Mouse (Mus musculus) spleen, adult 2 months (tissue): Measurements from ENCODE around the gene Tsku. TPM values are rescaled to one million over a fixed set of nuclear protein-coding genes. Genes with fewer than 3 reads are reported as not detected.

Experiments
- DNase-seq, 2 experiments: peaks; one replicate each; pipeline versions ENCODE4 v3.0.0 to v3.0.0-alpha.2; 2012 to 2021; ENCODE audit warnings: low spot score in 2 of 2, low read depth in 1 of 2
- H3K27ac ChIP-seq: fragments of 200-500 bp; 2 replicates; pipeline ENCODE4 v1.5.1; 2012; ENCODE audit warnings: low read length, inconsistent platforms; ENCODE audit not compliant: insufficient read depth
- H3K27me3 ChIP-seq: fragments of 200-500 bp; 2 replicates; pipeline ENCODE4 v1.6.1; 2012; ENCODE audit warnings: mild to moderate bottlenecking, moderate library complexity, low read length, inconsistent platforms; ENCODE audit not compliant: control insufficient read depth, insufficient read depth
- H3K36me3 ChIP-seq: fragments of 200-500 bp; 2 replicates; pipeline ENCODE4 v1.6.1; 2012; ENCODE audit warnings: mild to moderate bottlenecking, low read length, inconsistent platforms; ENCODE audit not compliant: control insufficient read depth, insufficient read depth
- H3K4me1 ChIP-seq: fragments of 200-500 bp; 2 replicates; pipeline ENCODE4 v1.6.1; 2011; ENCODE audit warnings: inconsistent platforms; ENCODE audit not compliant: control insufficient read depth, insufficient read depth, insufficient read length
- H3K4me3 ChIP-seq: fragments of 200-500 bp; 2 replicates; pipeline ENCODE4 v1.5.1; 2011; ENCODE audit warnings: mild to moderate bottlenecking, inconsistent platforms; ENCODE audit not compliant: insufficient read depth, insufficient read length; ENCODE audit errors: extremely low read depth
- CTCF ChIP-seq: fragments of 200-500 bp; IDR thresholded peaks from 2 replicates; pipeline ENCODE4 v1.5.1; 2011; ENCODE audit warnings: mild to moderate bottlenecking, inconsistent platforms; ENCODE audit not compliant: insufficient read depth, insufficient read length, insufficient replicate concordance; ENCODE audit errors: extremely low read depth
- POLR2A ChIP-seq: fragments of 200-500 bp; IDR thresholded peaks from 2 replicates; pipeline ENCODE4 v1.6.1; 2011; ENCODE audit warnings: low read depth, low read length, inconsistent platforms
- WGBS: fragments of 180-500 bp; shearing (Covaris S2); methylation state at CpG from one replicate; pipeline ENCODE4 v1.1.7; 2018; 5-methylcytosine and 5-hydroxymethylcytosine counted together
- polyA plus RNA-seq: library from polyadenylated mRNA; depleted of rRNA; stranded (reverse); fragments of >200 nt; gene quantifications from 2 replicates; pipeline ENCODE4 v1.2.3, GENCODE M21; 2012

The Tsku gene
- polyA plus RNA-seq, 1 experiment = 12.0 TPM

- H3K4me1 ChIP-seq = no peaks in the 10 kb centered on the region
- H3K27ac ChIP-seq = no peak overlapping the region
- no peaks in the 10 kb centered on the region for H3K27me3 ChIP-seq
- H3K36me3 ChIP-seq = no peaks in the 10 kb centered on the region
- TF ChIP-seq POLR2A (no peak), CTCF (no peak)
- DNase-seq = no peak
- no peak overlapping the region for H3K4me3 ChIP-seq
- 41% methylated on average over 2 of the region's 2 CpGs for WGBS
Measured at GRCm38 (mm10) chr7:98390486-98390885, 29.4 kb upstream of the Tsku start.

- 90% methylated on average over 9 of the region's 9 CpGs for WGBS
- no peaks in the 10 kb centered on the region for H3K27me3 ChIP-seq
- no peak for TF ChIP-seq CTCF
- TF ChIP-seq POLR2A = no peak
- no peaks in the 10 kb centered on the region for H3K36me3 ChIP-seq
- no peak overlapping the region for H3K27ac ChIP-seq
- no peak for DNase-seq
- no peaks in the 10 kb centered on the region for H3K4me1 ChIP-seq
- no peak overlapping the region for H3K4me3 ChIP-seq
Measured at GRCm38 (mm10) chr7:98389656-98390055, 28.5 kb upstream of the Tsku start.

DNA sequence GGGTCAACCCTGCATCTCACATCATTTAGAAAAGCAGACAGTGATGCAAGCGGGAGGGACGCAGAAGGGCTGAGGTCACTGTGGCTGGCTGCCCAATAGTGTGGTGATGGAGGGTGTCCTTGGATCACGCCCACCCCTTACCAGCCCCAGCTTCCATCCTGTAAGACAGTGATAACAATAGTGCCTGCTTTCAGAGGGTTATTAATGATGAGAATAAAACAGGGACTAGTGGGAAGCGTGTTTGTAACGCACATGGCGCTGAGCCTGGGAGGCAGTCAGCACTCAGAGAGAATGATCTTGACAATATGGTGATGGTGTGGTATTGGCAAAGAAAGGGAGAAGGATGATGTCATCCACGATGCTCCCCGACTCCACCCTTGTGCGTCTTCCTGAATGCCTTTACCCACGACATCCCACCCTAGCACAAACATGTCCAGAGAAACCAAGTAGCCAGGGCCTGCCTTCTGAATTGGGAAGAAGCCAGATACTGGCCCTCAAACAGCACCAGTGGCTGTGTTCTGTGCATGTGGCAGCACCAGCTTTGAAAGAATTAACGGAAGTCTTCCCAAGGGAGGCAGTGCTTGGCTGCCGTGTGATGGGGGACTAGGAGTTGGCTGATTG lies 27.9 kb upstream of the Tsku start:
- Histone ChIP-seq H3K4me1 (no peaks in the 10 kb centered on the region), H3K4me3 (no peak overlapping the region), H3K27me3 (no peaks in the 10 kb centered on the region), H3K27ac (no peak overlapping the region), H3K36me3 (no peaks in the 10 kb centered on the region)
- DNase-seq = no peak
- TF ChIP-seq CTCF (no peak), POLR2A (no peak)
- WGBS = 86% methylated on average over 12 of the region's 12 CpGs

DNA sequence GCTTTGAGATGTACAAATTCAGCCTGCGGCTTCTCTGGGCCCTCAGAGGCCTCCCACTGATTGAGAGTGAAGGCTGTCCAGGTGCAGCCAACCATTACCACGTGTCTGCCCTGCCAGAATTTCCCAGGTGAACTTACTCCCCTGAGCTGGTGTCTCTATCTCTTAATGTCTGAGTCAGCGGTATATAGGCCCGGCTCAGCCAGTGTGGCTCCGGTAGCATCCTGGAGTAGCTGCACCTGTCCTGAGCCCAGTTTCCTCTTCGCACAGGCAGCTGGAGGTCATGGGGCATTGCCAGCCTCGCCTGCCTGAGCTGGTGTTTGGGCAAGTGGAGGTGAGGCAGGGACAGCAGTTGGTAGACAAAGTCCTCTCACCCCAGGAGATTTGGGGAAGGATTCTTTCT lies 26.1 kb upstream of the Tsku start:
- Histone ChIP-seq H3K36me3 (no peaks in the 10 kb centered on the region), H3K4me1 (no peaks in the 10 kb centered on the region), H3K4me3 (no peak overlapping the region), H3K27me3 (no peaks in the 10 kb centered on the region), H3K27ac (no peak overlapping the region)
- DNase-seq = no peak
- 79% methylated on average over 7 of the region's 7 CpGs for WGBS
- TF ChIP-seq CTCF = no peak
- no peak for TF ChIP-seq POLR2A

GRCm38 (mm10) chr7:98385168-98385567 lies 24.0 kb upstream of the Tsku start:
- no peak for DNase-seq
- Histone ChIP-seq H3K4me1 (no peaks in the 10 kb centered on the region), H3K27ac (no peak overlapping the region), H3K4me3 (no peak overlapping the region), H3K27me3 (no peaks in the 10 kb centered on the region), H3K36me3 (no peaks in the 10 kb centered on the region)
- 30% methylated on average over 1 of the region's 1 CpGs for WGBS
- no peak for TF ChIP-seq POLR2A

DNA sequence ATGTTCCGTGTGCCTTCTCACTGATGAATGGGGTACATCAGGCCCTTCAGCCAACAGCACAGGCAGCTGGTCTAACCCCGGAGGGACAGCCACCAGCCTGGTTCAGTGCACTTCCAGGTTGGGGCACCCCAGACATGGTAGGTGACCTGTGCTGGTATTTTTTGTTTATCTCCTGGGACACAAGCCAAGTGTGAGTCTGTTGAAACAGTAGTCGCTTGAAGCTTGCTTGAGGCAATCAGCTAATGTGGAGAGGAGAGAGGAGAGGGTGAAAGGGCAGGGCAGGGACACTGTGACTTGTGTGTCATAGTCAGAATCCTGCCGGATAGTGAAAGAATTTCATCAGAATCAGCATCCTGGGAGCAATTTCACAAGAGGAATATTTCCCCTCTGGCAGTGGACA lies 22.2 kb upstream of the Tsku start:
- 78% methylated on average over 4 of the region's 4 CpGs for WGBS
- no peak for DNase-seq
- Histone ChIP-seq H3K27me3 (no peaks in the 10 kb centered on the region), H3K36me3 (no peaks in the 10 kb centered on the region), H3K27ac (no peak overlapping the region), H3K4me1 (no peaks in the 10 kb centered on the region), H3K4me3 (no peak overlapping the region)
- TF ChIP-seq POLR2A (no peak), CTCF (no peak)

GRCm38 (mm10) chr7:98382784-98383183 lies 21.7 kb upstream of the Tsku start:
- Histone ChIP-seq H3K36me3 (no peaks in the 10 kb centered on the region), H3K27me3 (no peaks in the 10 kb centered on the region), H3K4me3 (no peak overlapping the region), H3K4me1 (no peaks in the 10 kb centered on the region), H3K27ac (no peak overlapping the region)
- no peak for TF ChIP-seq CTCF
- no peak for TF ChIP-seq POLR2A
- 44% methylated on average over 6 of the region's 6 CpGs for WGBS
- no peak for DNase-seq
